Mouse (Mus musculus) C2C12 (cell line): ENCODE measurements around the gene Cnnm1. TPM values are rescaled to one million over a fixed set of nuclear protein-coding genes. Genes with fewer than 3 reads are reported as not detected.
"Not testable (repeated sequence)": the region's sequence is repeated elsewhere in the genome, so short reads cannot be mapped to it uniquely, and the experiment has no call there.

Experiments used
- H3K27me3 ChIP-seq: one replicate; pipeline ENCODE4 v1.6.1; 2011; ENCODE audit not compliant: control insufficient read depth, insufficient read depth, insufficient read length
- H3K36me3 ChIP-seq: one replicate; pipeline ENCODE4 v1.6.1; 2011; ENCODE audit not compliant: control insufficient read depth, insufficient read depth
- H3K4me3 ChIP-seq: one replicate; pipeline ENCODE4 v1.5.1; 2011; ENCODE audit warnings: mild to moderate bottlenecking, control low read depth; ENCODE audit not compliant: poor library complexity, insufficient read depth, severe bottlenecking
- H3K79me2 ChIP-seq: one replicate; pipeline ENCODE4 v1.6.1; 2011; ENCODE audit not compliant: control insufficient read depth, insufficient read depth
- H3K79me3 ChIP-seq: one replicate; pipeline ENCODE4 v1.6.1; 2011; ENCODE audit warnings: low read depth, control low read depth
- H3ac ChIP-seq: one replicate; pipeline ENCODE3; 2011; ENCODE audit warnings: low read depth; ENCODE audit not compliant: control insufficient read depth, insufficient read length
- CEBPB ChIP-seq: IDR thresholded peaks from one replicate; pipeline ENCODE4 v1.6.1; 2011; ENCODE audit warnings: low read depth, mild to moderate bottlenecking, control low read depth, moderate library complexity
- CTCF ChIP-seq: IDR thresholded peaks from one replicate; pipeline ENCODE4 v1.5.1; 2011; ENCODE audit not compliant: control insufficient read depth, insufficient read depth, insufficient read length
- FOSL1 ChIP-seq: IDR thresholded peaks from one replicate; pipeline ENCODE4 v1.8.0; 2011; ENCODE audit warnings: mild to moderate bottlenecking, low read length; ENCODE audit not compliant: poor library complexity, insufficient read depth, severe bottlenecking
- MAX ChIP-seq: IDR thresholded peaks from one replicate; pipeline ENCODE4 v1.6.1; 2011; ENCODE audit warnings: mild to moderate bottlenecking, control low read depth
- MYOD1 ChIP-seq: IDR thresholded peaks from one replicate; pipeline ENCODE4 v1.6.1; 2011; ENCODE audit warnings: low read depth; ENCODE audit not compliant: control insufficient read depth, insufficient read length
- MYOG ChIP-seq: IDR thresholded peaks from one replicate; pipeline ENCODE4 v1.6.1; 2011; ENCODE audit not compliant: control insufficient read depth, insufficient read length; ENCODE audit errors: extremely low read depth
- USF1 ChIP-seq: IDR thresholded peaks from one replicate; pipeline ENCODE4 v1.6.1; 2011; ENCODE audit warnings: low read depth, mild to moderate bottlenecking, control low read depth, moderate library complexity
- polyA plus RNA-seq: library from polyadenylated mRNA; unstranded; fragments of >200 nt; fragmentation: generic; extraction: Trizol; gene quantifications from one replicate; pipeline ENCODE4 v1.2.1, GENCODE M21; 2012; ENCODE audit warnings: missing spikeins

The Cnnm1 gene
- polyA plus RNA-seq, 1 experiment, result not detected

DNA sequence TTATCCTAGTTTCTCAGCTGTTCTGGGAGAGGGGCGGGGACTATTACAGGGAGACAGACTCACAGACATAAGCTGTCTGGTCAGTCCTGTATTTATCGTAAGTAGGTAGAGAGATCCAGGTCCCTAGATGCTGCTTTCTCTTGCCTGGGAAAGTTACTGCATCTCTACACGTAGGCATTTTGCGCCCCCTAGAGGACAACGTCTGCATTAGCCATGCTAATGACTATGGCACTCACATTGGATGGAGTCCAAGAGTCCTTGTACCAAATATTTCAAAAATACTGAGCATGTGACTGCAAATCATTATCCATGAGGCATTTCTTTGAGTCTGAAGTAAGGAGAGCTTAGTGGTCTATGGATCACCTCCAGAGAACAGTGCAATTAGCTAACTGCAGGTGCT, 38.7 kb downstream of the Cnnm1 start:
- H3ac ChIP-seq, result no peak overlapping the region
- peaks cover 11% of the 10 kb centered on the region for H3K27me3 ChIP-seq
- no peaks in the 10 kb centered on the region for H3K79me2 ChIP-seq
- TF ChIP-seq MYOD1 (no peak), CTCF (peak; percentile 19), USF1 (no peak), MYOG (no peak)
- no peaks in the 10 kb centered on the region for H3K79me3 ChIP-seq
- H3K36me3 ChIP-seq, result no peaks in the 10 kb centered on the region
- H3K4me3 ChIP-seq, result no peak overlapping the region

DNA sequence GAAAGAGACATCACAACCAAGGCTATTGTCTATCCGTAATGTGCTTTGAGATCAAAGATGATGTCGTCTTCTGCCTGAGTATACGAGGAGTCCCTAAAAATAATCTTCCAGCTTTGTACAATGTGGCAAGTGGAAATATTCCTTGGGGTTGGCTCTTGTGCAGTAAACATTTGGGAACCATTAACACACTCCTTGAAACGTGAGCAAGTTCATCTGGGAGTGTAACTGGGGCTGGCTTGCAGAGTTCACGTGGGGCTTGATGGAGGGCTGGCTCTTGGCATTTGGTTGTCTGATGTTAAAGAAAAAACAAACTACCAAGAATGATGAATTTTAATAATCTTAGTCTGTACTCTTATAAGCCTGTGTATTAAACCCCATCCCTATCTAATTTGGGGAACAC, 39.2 kb downstream of the Cnnm1 start:
- TF ChIP-seq MYOG (no peak), CEBPB (no peak), FOSL1 (no peak), MAX (no peak), USF1 (no peak)
- H3K36me3 ChIP-seq, result no peaks in the 10 kb centered on the region
- no peak overlapping the region for H3K4me3 ChIP-seq
- H3K79me2 ChIP-seq, result no peaks in the 10 kb centered on the region
- H3K79me3 ChIP-seq, result no peaks in the 10 kb centered on the region
- peaks cover 17% of the 10 kb centered on the region for H3K27me3 ChIP-seq
- no peak overlapping the region for H3ac ChIP-seq

DNA sequence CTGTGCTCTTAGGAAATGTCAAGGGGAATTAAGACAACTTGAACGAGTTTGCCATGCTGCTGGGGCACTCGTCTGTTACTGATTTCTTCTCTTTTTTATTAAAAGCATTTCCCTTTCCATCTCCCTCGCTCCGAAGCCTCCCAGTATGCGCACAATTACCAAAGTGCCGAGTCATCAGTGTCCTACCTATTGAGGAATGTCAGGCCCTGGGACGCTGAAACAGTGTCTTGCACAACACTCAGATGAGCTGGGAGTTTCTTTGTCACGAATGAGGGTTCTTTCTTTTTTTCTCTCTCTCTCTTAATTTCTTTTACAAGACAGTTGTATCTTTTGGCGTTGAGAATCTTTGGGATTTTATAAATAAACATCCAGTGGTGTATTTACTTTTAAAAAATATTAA, 40.3 kb downstream of the Cnnm1 start:
- no peaks in the 10 kb centered on the region for H3K79me2 ChIP-seq
- peaks cover 27% of the 10 kb centered on the region for H3K27me3 ChIP-seq
- no peak overlapping the region for H3K4me3 ChIP-seq
- H3K79me3 ChIP-seq, result no peaks in the 10 kb centered on the region
- H3ac ChIP-seq, result no peak overlapping the region
- TF ChIP-seq CEBPB (peak; percentile 55), MYOG (no peak), MYOD1 (no peak), FOSL1 (no peak)
- H3K36me3 ChIP-seq, result no peaks in the 10 kb centered on the region

DNA sequence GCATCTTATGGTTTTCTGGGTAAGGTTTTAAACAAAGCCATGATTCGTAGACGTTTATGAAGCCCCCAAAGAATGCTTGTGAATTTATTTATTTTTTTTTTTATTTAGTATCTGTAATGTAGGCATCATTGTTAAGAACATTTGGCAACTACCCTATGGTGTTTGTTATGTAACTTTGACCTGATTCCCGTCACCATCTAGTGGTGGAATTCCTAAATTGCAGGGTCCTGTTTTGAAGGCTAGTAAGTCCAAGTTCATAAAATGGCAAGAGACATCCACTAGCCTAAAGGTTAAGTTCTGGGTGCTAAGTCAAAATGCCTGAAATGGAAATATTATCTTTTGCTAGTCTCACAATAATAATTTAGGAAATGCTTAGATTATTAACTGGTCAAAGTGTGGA, 47.2 kb downstream of the Cnnm1 start:
- TF ChIP-seq CEBPB (no peak), FOSL1 (no peak), MYOD1 (no peak), MAX (no peak), USF1 (no peak), CTCF (no peak), MYOG (no peak)
- peaks cover 35% of the 10 kb centered on the region for H3K27me3 ChIP-seq
- no peak overlapping the region for H3ac ChIP-seq
- no peaks in the 10 kb centered on the region for H3K79me2 ChIP-seq
- H3K4me3 ChIP-seq, result no peak overlapping the region
- no peaks in the 10 kb centered on the region for H3K36me3 ChIP-seq
- no peaks in the 10 kb centered on the region for H3K79me3 ChIP-seq

DNA sequence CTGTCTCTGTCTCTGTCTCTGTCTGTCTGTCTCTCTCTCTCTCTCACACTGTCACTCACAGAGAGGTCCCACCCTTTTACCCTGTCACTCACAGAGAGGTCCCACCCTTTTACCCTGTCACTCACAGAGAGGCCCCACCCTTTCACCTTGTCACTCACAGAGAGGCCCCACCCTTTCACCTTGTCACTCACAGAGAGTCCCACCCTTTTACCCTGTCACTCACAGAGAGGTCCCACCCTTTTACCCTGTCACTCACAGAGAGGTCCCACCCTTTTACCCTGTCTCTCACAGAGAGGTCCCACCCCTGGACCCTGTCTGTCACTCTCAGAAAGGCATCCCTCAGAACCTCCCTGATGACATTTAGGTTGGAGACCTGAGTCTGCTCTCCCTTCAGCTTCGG, 53.1 kb downstream of the Cnnm1 start:
- not testable (repeated sequence) for H3ac ChIP-seq, H3K79me3 ChIP-seq, H3K79me2 ChIP-seq, H3K36me3 ChIP-seq, H3K4me3 ChIP-seq
- H3K27me3 ChIP-seq, result peaks cover 12% of the 10 kb centered on the region

DNA sequence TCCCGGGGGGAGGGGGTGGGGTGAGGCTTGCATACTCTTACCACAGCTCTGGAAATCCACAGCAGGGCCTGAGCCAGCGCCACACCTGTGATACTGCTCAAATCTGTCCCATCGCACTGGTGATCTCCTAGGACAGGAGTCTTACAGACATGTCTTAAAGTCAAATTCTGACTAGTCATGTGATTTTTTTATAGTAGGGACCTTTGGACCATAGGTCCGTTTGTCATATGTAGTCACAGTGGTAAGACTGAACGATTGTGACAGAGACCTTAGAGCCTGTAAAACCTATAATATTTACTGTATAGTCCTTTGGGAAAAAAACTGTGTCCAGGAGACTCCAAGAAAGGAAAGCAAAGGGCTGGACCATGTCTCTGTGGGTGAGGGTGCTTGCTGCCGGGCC, 53.6 kb downstream of the Cnnm1 start:
- Histone ChIP-seq H3K79me2 (no peaks in the 10 kb centered on the region), H3K36me3 (no peaks in the 10 kb centered on the region), H3K4me3 (no peak overlapping the region), H3K79me3 (no peaks in the 10 kb centered on the region), H3ac (no peak overlapping the region), H3K27me3 (peaks cover 12% of the 10 kb centered on the region)
- TF ChIP-seq CTCF (no peak), CEBPB (no peak), MYOD1 (no peak), MYOG (no peak), USF1 (no peak), FOSL1 (no peak), MAX (no peak)

DNA sequence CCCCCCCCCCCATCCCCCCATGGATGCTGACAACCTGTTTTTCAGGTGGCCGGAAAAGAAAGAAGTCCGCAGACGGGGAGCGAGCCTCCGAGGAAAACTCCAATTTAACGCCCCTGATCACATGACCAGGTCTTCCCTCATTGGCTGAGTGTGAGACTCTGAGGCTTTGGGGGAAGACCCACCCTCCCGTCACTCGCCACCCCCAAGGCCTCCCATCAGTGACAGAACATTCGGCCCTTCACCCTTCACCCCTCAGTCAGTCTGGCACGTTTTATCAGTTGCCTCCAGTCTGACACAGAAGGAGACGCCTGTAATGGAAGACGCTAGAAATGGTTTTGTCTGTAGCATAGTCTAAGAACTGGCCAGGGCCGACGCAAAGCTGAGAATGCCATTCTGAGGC, 54.7 kb downstream of the Cnnm1 start:
- no peaks in the 10 kb centered on the region for H3K79me3 ChIP-seq
- H3K27me3 ChIP-seq, result peaks cover 10% of the 10 kb centered on the region
- TF ChIP-seq USF1, result no peak
- H3K4me3 ChIP-seq, result no peak overlapping the region
- H3ac ChIP-seq, result no peak overlapping the region
- peaks cover 6% of the 10 kb centered on the region for H3K36me3 ChIP-seq
- no peaks in the 10 kb centered on the region for H3K79me2 ChIP-seq
